Mouse (Mus musculus) CD4-positive, CD25-positive, alpha-beta regulatory T cell, adult 4 months (primary cell): ENCODE measurements around the gene Hist1h2ak. TPM values are rescaled to one million over a fixed set of nuclear protein-coding genes. Genes with fewer than 3 reads are reported as not detected.
A peak's percentile ranks its signal among the peaks of the same experiment; 100 is the strongest.

ENCODE experiments used
- ATAC-seq: one replicate; pipeline ENCODE4 v1.8.0; 2017
- polyA plus RNA-seq, 2 experiments: library from polyadenylated mRNA; unstranded; fragments of 100-300 nt; shearing (Covaris generic); gene quantifications; one replicate each; pipeline ENCODE4 v1.2.1; 2017

Gene Hist1h2ak
- polyA plus RNA-seq, 2 experiments from 2014 or later = 2.1 TPM; not detected in 1

DNA sequence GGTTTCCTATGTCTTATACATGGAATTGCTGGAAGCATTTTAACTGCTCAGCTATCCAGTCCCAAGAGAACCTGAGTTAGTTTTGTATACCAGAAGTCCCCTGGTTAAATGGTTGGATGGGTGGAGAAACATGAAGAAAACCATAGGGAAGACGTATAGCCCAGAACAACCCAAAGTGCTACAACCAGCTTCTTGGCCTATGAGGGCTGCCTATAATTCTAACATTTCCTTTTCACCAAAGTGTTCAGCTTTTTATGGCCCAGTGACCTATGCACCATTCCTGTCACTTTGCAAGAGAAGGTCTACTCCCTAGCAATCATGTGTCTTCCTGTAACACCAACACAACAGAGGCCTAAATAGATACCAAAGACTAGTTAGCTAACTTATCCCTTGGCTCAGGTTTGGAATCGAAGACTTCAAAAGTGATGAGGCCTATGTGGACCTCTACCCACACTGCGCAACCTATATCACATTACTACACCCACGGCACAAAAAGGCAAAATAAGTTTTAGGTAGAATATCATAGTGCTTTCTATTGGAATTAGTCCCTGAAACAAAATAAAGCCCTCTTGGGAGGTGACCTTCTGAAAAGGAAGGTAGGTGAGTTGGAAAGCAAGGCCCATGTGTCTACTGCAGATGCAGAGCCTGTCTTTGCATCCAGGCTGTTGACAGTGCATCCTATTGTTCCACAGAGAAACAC is 35.1 kb downstream of the Hist1h2ak start:
- no peak for ATAC-seq

- ATAC-seq = peak; percentile 52
These were observed 36.0 kb downstream of the Hist1h2ak start, which contains the start of gene Hist1h3h for GRCm38 (mm10) chr13:21717397-21718357. Gene Hist1h3h (plus strand): TSS chr13:21717659.

- peak; percentile 2 for ATAC-seq
These were observed 36.9 kb downstream of the Hist1h2ak start for GRCm38 (mm10) chr13:21716540-21717391.

- peak; percentile 88 for ATAC-seq
These were observed 37.6 kb downstream of the Hist1h2ak start, which contains the start of the genes Hist1h2bl and Hist1h2ai for GRCm38 (mm10) chr13:21715864-21716539. Gene Hist1h2bl (minus strand): TSS chr13:21716143. Gene Hist1h2ai (plus strand): TSS chr13:21716422.

GRCm38 (mm10) chr13:21715131-21715863 is 38.3 kb downstream of the Hist1h2ak start:
- ATAC-seq = no peak

GRCm38 (mm10) chr13:21714725-21715124 is 38.9 kb downstream of the Hist1h2ak start:
- no peak for ATAC-seq

GRCm38 (mm10) chr13:21711698-21712097 is 41.9 kb downstream of the Hist1h2ak start:
- ATAC-seq = no peak

GRCm38 (mm10) chr13:21710821-21711525 is 42.7 kb downstream of the Hist1h2ak start:
- peak; percentile 71 for ATAC-seq

GRCm38 (mm10) chr13:21710031-21710711 is 43.5 kb downstream of the Hist1h2ak start:
- ATAC-seq = peak; percentile 75

DNA sequence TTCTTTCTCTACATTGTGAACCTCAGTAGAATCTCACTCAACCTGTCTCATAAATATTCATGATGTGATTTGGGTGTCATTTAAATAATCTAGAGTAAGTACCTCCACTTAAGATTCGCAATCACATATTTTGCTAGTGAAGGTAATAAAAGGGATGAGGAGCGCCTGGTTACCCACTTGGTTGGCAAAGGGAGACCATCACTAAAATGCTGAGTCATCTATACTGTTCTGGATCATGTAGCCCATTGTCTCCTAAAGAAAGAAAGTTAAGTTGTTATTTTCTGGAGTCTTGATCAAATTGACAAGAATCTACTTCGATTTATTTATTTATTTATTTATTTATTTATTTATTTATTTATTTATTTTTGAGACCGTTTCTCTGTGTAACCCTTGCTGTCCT is 47.0 kb downstream of the Hist1h2ak start:
- no peak for ATAC-seq

Other genes starting within 250 kb of the Hist1h2ak start
- gene Zkscan8, start 222.7 kb downstream of the Hist1h2ak start, polyA plus RNA-seq = 1 to 10 TPM; 5.2 to 6.1 TPM
- gene Olfr1366, start 211.0 kb downstream of the Hist1h2ak start, polyA plus RNA-seq = not detected
- gene Olfr1535, start 193.9 kb downstream of the Hist1h2ak start, polyA plus RNA-seq = under 1 TPM in 1 of 2 experiments, not detected in 1; 0.32 TPM
- not detected for gene Olfr1364, start 172.1 kb downstream of the Hist1h2ak start, polyA plus RNA-seq
- not detected for gene Olfr1362, start 139.8 kb downstream of the Hist1h2ak start, polyA plus RNA-seq
- gene Olfr11, start 111.3 kb downstream of the Hist1h2ak start, polyA plus RNA-seq = not detected
- gene Olfr1361, start 90.4 kb downstream of the Hist1h2ak start, polyA plus RNA-seq = not detected
- gene Olfr1360, start 76.4 kb downstream of the Hist1h2ak start, polyA plus RNA-seq = not detected
- gene Olfr1359, start 55.7 kb downstream of the Hist1h2ak start, polyA plus RNA-seq = not detected
- gene Hist1h2bl, start 37.7 kb downstream of the Hist1h2ak start, polyA plus RNA-seq = not detected
- 10 to 100 TPM in 1 of 2 experiments, not detected in 1; 41.5 TPM for gene Hist1h2ai, start 37.4 kb downstream of the Hist1h2ak start, polyA plus RNA-seq
- 1 to 10 TPM; 2.1 to 2.5 TPM for gene Hist1h3h, start 36.2 kb downstream of the Hist1h2ak start, polyA plus RNA-seq
- gene Hist1h2bm, start 31.8 kb downstream of the Hist1h2ak start, polyA plus RNA-seq = 1 to 10 TPM; 1.8 to 2.5 TPM
- gene Hist1h4j, start 18.8 kb downstream of the Hist1h2ak start, polyA plus RNA-seq = not detected
- gene Hist1h4k, start 3.3 kb downstream of the Hist1h2ak start, polyA plus RNA-seq = 10 to 100 TPM in 1 of 2 experiments, 1 to 10 TPM in 1; 8.2 to 16.8 TPM
- 1 to 10 TPM in 1 of 2 experiments, not detected in 1; 5.6 TPM for gene Hist1h2bn, start 296 bp upstream of the Hist1h2ak start, polyA plus RNA-seq
- gene Hist1h1b, start 26.8 kb upstream of the Hist1h2ak start, polyA plus RNA-seq = 1 to 10 TPM; 3.6 to 5.1 TPM
- gene Hist1h3i, start 29.5 kb upstream of the Hist1h2ak start, polyA plus RNA-seq = not detected
- gene Hist1h2an, start 33.4 kb upstream of the Hist1h2ak start, polyA plus RNA-seq = 1 to 10 TPM in 1 of 2 experiments, not detected in 1; 8.0 TPM
- not detected for gene Hist1h2bp, start 33.6 kb upstream of the Hist1h2ak start, polyA plus RNA-seq
- 1 to 10 TPM; 4.9 to 6.4 TPM for gene Hist1h2bq, start 56.4 kb upstream of the Hist1h2ak start, polyA plus RNA-seq
- not detected for gene Hist1h2ao, start 56.6 kb upstream of the Hist1h2ak start, polyA plus RNA-seq
- gene Hist1h4m, start 57.9 kb upstream of the Hist1h2ak start, polyA plus RNA-seq = 10 to 100 TPM in 1 of 2 experiments, not detected in 1; 21.4 TPM
- 10 to 100 TPM in 1 of 2 experiments, not detected in 1; 12.8 TPM for gene Hist1h4n, start 78.4 kb upstream of the Hist1h2ak start, polyA plus RNA-seq
- 100 to 1,000 TPM in 1 of 2 experiments, 10 to 100 TPM in 1; 94.5 to 115 TPM for gene Hist1h2ap, start 79.7 kb upstream of the Hist1h2ak start, polyA plus RNA-seq
- 1 to 10 TPM; 4.7 to 6.5 TPM for gene Hist1h2br, start 79.9 kb upstream of the Hist1h2ak start, polyA plus RNA-seq
- under 1 TPM in 1 of 2 experiments, not detected in 1; 0.37 TPM for gene Zfp184, start 191.3 kb upstream of the Hist1h2ak start, polyA plus RNA-seq
- gene Pom121l2, start 227.4 kb upstream of the Hist1h2ak start, polyA plus RNA-seq = not detected